Mouse (Mus musculus) CH12.LX (cell line): ENCODE results near the gene Lrrc20. TPM values are rescaled to one million over a fixed set of nuclear protein-coding genes. Genes with fewer than 3 reads are reported as not detected.

Experiments
- DNase-seq: peaks from one replicate; pipeline ENCODE4 v3.0.0-alpha.2; 2013; ENCODE audit errors: extremely low read depth
- H3K27ac ChIP-seq: 2 replicates; pipeline ENCODE4 v1.5.1; 2012; ENCODE audit warnings: low read depth, mild to moderate bottlenecking, control low read depth, moderate library complexity; ENCODE audit not compliant: insufficient read depth
- H3K27me3 ChIP-seq: replicated peaks from 2 replicates; pipeline ENCODE3; 2012; ENCODE audit warnings: inconsistent platforms
- H3K36me3 ChIP-seq, 2 experiments: replicated peaks in 1 of 2; 2 replicates each; pipeline versions ENCODE3 to v1.6.1; 2012; ENCODE audit warnings: inconsistent platforms in 1 of 2, low read length in 1 of 2, mild to moderate bottlenecking in 1 of 2, mixed read lengths in 1 of 2, moderate library complexity in 1 of 2; ENCODE audit not compliant: control insufficient read depth in 1 of 2, insufficient read depth in 1 of 2
- H3K4me1 ChIP-seq, 2 experiments: 2 replicates each; pipeline ENCODE4 v1.6.1; 2012; ENCODE audit warnings: inconsistent platforms in 1 of 2, moderate library complexity in 1 of 2; ENCODE audit not compliant: insufficient read depth in 2 of 2, control insufficient read depth in 1 of 2
- H3K4me2 ChIP-seq: 2 replicates; pipeline ENCODE4 v1.6.1; 2012; ENCODE audit warnings: low read depth, mild to moderate bottlenecking, control low read depth; ENCODE audit not compliant: poor library complexity, insufficient read depth, severe bottlenecking
- H3K4me3 ChIP-seq, 3 experiments: fragments of 150-350 bp in 1 of 3; sonication (generic) in 1 of 3; replicated peaks in 1 of 3; 2 replicates each; pipeline versions ENCODE3 to v1.5.1; 2011 to 2012; ENCODE audit warnings: low read depth in 2 of 3, low read length in 2 of 3, mild to moderate bottlenecking in 2 of 3, moderate library complexity in 2 of 3, control low read depth in 1 of 3, improper control_type of control experiment in 1 of 3, inconsistent platforms in 1 of 3, mixed read lengths in 1 of 3; ENCODE audit not compliant: poor library complexity in 1 of 3
- H3K79me2 ChIP-seq: replicated peaks from 2 replicates; pipeline ENCODE4 v1.6.1; 2012; ENCODE audit warnings: mild to moderate bottlenecking, moderate library complexity; ENCODE audit not compliant: control insufficient read depth, poor library complexity, insufficient read depth, severe bottlenecking; ENCODE audit errors: extremely low read depth
- H3K9ac ChIP-seq: 2 replicates; pipeline ENCODE4 v1.6.1; 2012; ENCODE audit warnings: low read depth, mild to moderate bottlenecking, control low read depth, moderate library complexity; ENCODE audit not compliant: insufficient read depth
- H3K9me3 ChIP-seq: replicated peaks from 2 replicates; pipeline ENCODE3; 2012; ENCODE audit warnings: low read length, inconsistent platforms, mixed read lengths
- CHD1 ChIP-seq: IDR thresholded peaks from 2 replicates; pipeline ENCODE4 v1.6.1; 2012; ENCODE audit warnings: low read depth, low read length, improper control_type of control experiment, inconsistent platforms
- CHD2 ChIP-seq: IDR thresholded peaks from 2 replicates; pipeline ENCODE4 v1.6.1; 2011; ENCODE audit warnings: low read length, improper control_type of control experiment
- CTCF ChIP-seq, 2 experiments: IDR thresholded peaks in 1 of 2; conservative IDR thresholded peaks in 1 of 2; 2 replicates each; pipeline ENCODE4 v1.5.1; 2011 to 2012; ENCODE audit warnings: low read depth in 2 of 2, low read length in 2 of 2, improper control_type of control experiment in 1 of 2, inconsistent platforms in 1 of 2, mild to moderate bottlenecking in 1 of 2, moderate library complexity in 1 of 2
- ELF1 ChIP-seq: IDR thresholded peaks from 2 replicates; pipeline ENCODE4 v1.6.1; 2014; ENCODE audit warnings: low read depth, mild to moderate bottlenecking, inconsistent platforms, low read length, improper control_type of control experiment
- EP300 ChIP-seq: IDR thresholded peaks from 2 replicates; pipeline ENCODE4 v1.6.1; 2011; ENCODE audit warnings: low read length, improper control_type of control experiment
- ETS1 ChIP-seq: conservative IDR thresholded peaks from 2 replicates; pipeline ENCODE4 v1.6.1; 2012; ENCODE audit warnings: low read depth, mild to moderate bottlenecking, inconsistent platforms, low read length, improper control_type of control experiment, moderate library complexity
- GABPA ChIP-seq: IDR thresholded peaks from 2 replicates; pipeline ENCODE4 v1.6.1; 2012; ENCODE audit warnings: low read depth, low read length, improper control_type of control experiment, inconsistent platforms; ENCODE audit not compliant: insufficient replicate concordance
- HCFC1 ChIP-seq: IDR thresholded peaks from 2 replicates; pipeline ENCODE4 v1.6.1; 2012; ENCODE audit warnings: low read depth, mild to moderate bottlenecking, inconsistent platforms, low read length, improper control_type of control experiment
- JUN ChIP-seq: IDR thresholded peaks from 2 replicates; pipeline ENCODE4 v1.6.1; 2011; ENCODE audit warnings: low read depth, mild to moderate bottlenecking, low read length, improper control_type of control experiment, moderate library complexity; ENCODE audit not compliant: insufficient read depth
- KAT2A ChIP-seq: IDR thresholded peaks from 2 replicates; pipeline ENCODE4 v1.6.1; 2012; ENCODE audit warnings: low read length, improper control_type of control experiment, inconsistent platforms; ENCODE audit not compliant: insufficient replicate concordance
- MAX ChIP-seq: IDR thresholded peaks from 2 replicates; pipeline ENCODE4 v1.6.1; 2011; ENCODE audit warnings: low read length, improper control_type of control experiment
- MAZ ChIP-seq: IDR thresholded peaks from 2 replicates; pipeline ENCODE4 v1.6.1; 2012; ENCODE audit warnings: low read depth, mild to moderate bottlenecking, inconsistent platforms, low read length, improper control_type of control experiment, moderate library complexity
- MEF2A ChIP-seq: IDR thresholded peaks from 2 replicates; pipeline ENCODE4 v1.6.1; 2014; ENCODE audit warnings: low read depth, mild to moderate bottlenecking, inconsistent platforms, low read length, improper control_type of control experiment, borderline replicate concordance
- MYC ChIP-seq: IDR thresholded peaks from 2 replicates; pipeline ENCODE4 v1.6.1; 2011; ENCODE audit warnings: low read depth, mild to moderate bottlenecking, improper control_type of control experiment, low read length
- NELFE ChIP-seq: IDR thresholded peaks from 2 replicates; pipeline ENCODE4 v1.6.1; 2011; ENCODE audit warnings: low read depth, low read length, improper control_type of control experiment
- POLR2AphosphoS2 ChIP-seq: IDR thresholded peaks from 2 replicates; pipeline ENCODE4 v1.6.1; 2011; ENCODE audit warnings: low read depth, low read length, improper control_type of control experiment
- RCOR1 ChIP-seq: conservative IDR thresholded peaks from 2 replicates; pipeline ENCODE4 v1.6.1; 2012; ENCODE audit warnings: low read depth, mild to moderate bottlenecking, inconsistent platforms, low read length, improper control_type of control experiment
- SIN3A ChIP-seq: IDR thresholded peaks from 2 replicates; pipeline ENCODE4 v1.6.1; 2012; ENCODE audit warnings: low read length, improper control_type of control experiment, inconsistent platforms
- SMC3 ChIP-seq: IDR thresholded peaks from 2 replicates; pipeline ENCODE4 v1.6.1; 2011; ENCODE audit warnings: low read depth, low read length, improper control_type of control experiment
- USF2 ChIP-seq: conservative IDR thresholded peaks from 2 replicates; pipeline ENCODE4 v1.6.1; 2011; ENCODE audit warnings: low read depth, low read length, improper control_type of control experiment
- ZC3H11A ChIP-seq: IDR thresholded peaks from 2 replicates; pipeline ENCODE4 v1.6.1; 2012; ENCODE audit warnings: low read depth, mild to moderate bottlenecking, inconsistent platforms, low read length, improper control_type of control experiment
- ZKSCAN1 ChIP-seq: IDR thresholded peaks from 2 replicates; pipeline ENCODE4 v1.6.1; 2012; ENCODE audit warnings: low read depth, inconsistent platforms, low read length, improper control_type of control experiment, borderline replicate concordance
- ZMIZ1 ChIP-seq: IDR thresholded peaks from 2 replicates; pipeline ENCODE4 v1.6.1; 2012; ENCODE audit warnings: low read depth, mild to moderate bottlenecking, inconsistent platforms, low read length, improper control_type of control experiment
- dilution Hi-C: fragments of 300-500 bp; cut with MboI; formaldehyde crosslinking; loops from 2 replicates; pipeline ENCODE4 v1.14.3; 2020; ENCODE audit warnings: low sequenced_read_pairs; ENCODE audit not compliant: extremely low pct_unique_long_range_greater_than_20kb, extremely low pct_ligation_motif_present
- in situ Hi-C: fragments of 300-500 bp; cut with MboI; formaldehyde crosslinking; loops from 3 replicates; pipeline ENCODE4 v1.14.3; 2019; ENCODE audit warnings: low sequenced_read_pairs, low pct_ligation_motif_present, low pct_unique_long_range_greater_than_20kb, mixed read lengths
- polyA plus RNA-seq: library from polyadenylated mRNA; unstranded; fragments of >175 nt; gene quantifications from 2 replicates; pipeline ENCODE4 v1.2.1, GENCODE M21; 2012; ENCODE audit warnings: low read depth; ENCODE audit not compliant: insufficient read length
- total RNA-seq, 2 experiments: library from RNA; depleted of rRNA; stranded (reverse); fragments of 300-350 nt in 1 of 2; fragments of >200 nt in 1 of 2; gene quantifications; 2 replicates each; pipeline ENCODE4 v1.2.3; 2012 to 2014

Lrrc20 gene
- total and polyA plus RNA-seq, 3 experiments: 8.0 to 13.7 (median 9.9) TPM

DNA sequence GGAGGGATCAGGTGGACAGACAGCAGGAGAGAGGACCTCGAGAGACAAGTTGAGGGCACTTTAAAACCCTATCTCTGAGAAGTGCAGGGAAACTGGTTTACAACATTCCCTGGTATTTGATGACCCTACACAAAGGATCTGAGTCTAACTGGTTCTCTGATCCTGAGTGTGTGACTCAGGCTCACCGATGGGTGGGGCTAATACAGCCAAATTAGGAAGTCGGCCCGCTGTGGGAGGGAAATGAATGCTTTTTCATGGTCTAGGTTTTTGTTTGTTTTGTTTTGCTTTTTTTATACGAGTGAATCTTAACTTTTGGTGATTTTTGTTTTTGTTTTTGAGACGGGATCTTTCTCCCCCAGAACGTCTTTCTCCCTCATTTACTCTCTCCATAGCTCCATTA, 6.7 kb upstream of the Lrrc20 start:
- H3K27ac ChIP-seq: no peak overlapping the region
- H3K4me2 ChIP-seq: no peak overlapping the region
- H3K9ac ChIP-seq: no peak overlapping the region
- dilution Hi-C loops (no loop called here), in situ Hi-C loops (no loop called here)
- H3K4me3 ChIP-seq: no peak overlapping the region
- no peaks in the 10 kb centered on the region for H3K36me3 ChIP-seq
- no peak for DNase-seq
- no peaks in the 10 kb centered on the region for H3K79me2 ChIP-seq
- peaks cover 3 to 5% of the 10 kb centered on the region in 2 experiments; a peak in 1 of 4 replicates for H3K4me1 ChIP-seq
- H3K27me3 ChIP-seq: peaks cover 5% of the 10 kb centered on the region
- peaks cover 7% of the 10 kb centered on the region for H3K9me3 ChIP-seq
- peak in 1 of 2 experiments; percentile 23; a peak in 1 of 4 replicates for TF ChIP-seq CTCF (conservative IDR thresholded peaks at IDR 0.05 in 1 of 2, IDR thresholded peaks at IDR 0.05 in 1 of 2; ENCODE audit: low read depth in 2 of 2, low read length in 2 of 2)
- no peak for TF ChIP-seq ELF1

DNA sequence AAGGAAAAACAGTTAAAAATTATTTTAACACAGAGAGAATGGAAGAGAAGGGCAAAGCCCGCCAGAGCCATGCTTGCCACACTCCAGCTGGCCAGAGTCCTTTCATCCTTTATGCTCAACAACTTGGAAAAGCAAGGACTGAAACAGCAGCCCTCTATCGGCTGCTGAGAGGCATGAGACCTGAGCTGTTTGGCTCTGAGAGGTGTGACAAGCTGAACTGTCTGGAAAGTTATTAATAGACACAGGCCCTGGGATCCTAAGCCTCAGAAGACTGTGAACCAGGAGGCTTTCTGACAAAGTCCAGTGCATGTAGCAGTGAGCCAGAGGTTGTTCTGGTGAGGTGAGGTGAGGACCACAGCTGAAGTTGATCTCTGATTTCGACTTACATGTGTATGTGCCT, 2.0 kb upstream of the Lrrc20 start:
- no peaks in the 10 kb centered on the region for H3K79me2 ChIP-seq
- H3K27ac ChIP-seq: no peak overlapping the region
- peaks cover 0 to 3% of the 10 kb centered on the region in 2 experiments for H3K36me3 ChIP-seq
- peaks cover 7% of the 10 kb centered on the region for H3K27me3 ChIP-seq
- no peak overlapping the region for H3K9ac ChIP-seq
- in situ Hi-C loops: no loop called here
- no peak overlapping the region for H3K4me2 ChIP-seq
- DNase-seq: no peak
- dilution Hi-C loops: no loop called here
- TF ChIP-seq NELFE: no peak
- TF ChIP-seq GABPA: no peak
- TF ChIP-seq RCOR1: no peak
- no peak for TF ChIP-seq MAZ
- no peak overlapping the region for H3K4me3 ChIP-seq
- H3K9me3 ChIP-seq: peaks cover 2% of the 10 kb centered on the region
- H3K4me1 ChIP-seq: peaks cover 2 to 36% of the 10 kb centered on the region in 2 experiments; a peak in 3 of 4 replicates

DNA sequence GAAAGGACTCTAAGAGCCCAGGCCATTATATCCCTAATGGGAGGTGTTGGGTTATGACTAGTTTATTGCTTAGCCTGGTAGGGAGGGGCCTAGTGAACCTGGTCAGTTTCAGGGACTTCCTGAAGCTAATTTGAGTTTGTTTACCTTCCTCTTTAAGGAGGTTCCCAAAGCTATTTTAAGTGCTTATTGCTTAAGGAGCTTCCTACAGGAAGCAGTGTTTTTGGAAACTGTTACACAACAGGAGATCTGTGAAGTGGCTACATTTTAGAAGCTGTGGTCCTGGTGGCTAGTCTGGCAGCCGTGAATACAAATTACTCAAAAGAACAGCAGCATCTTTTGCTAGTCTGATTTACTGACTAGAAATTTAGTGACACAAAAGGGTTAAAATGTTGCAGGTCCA, 1.3 kb upstream of the Lrrc20 start:
- TF ChIP-seq CHD1: no peak
- TF ChIP-seq ZC3H11A: no peak
- no peak for TF ChIP-seq MAZ
- TF ChIP-seq KAT2A: no peak
- TF ChIP-seq ETS1: no peak
- TF ChIP-seq POLR2AphosphoS2: no peak
- TF ChIP-seq NELFE: no peak
- no peak for TF ChIP-seq MYC
- no peak for TF ChIP-seq JUN
- no peak for TF ChIP-seq MEF2A
- no peak for TF ChIP-seq RCOR1
- no peak for TF ChIP-seq MAX
- no peak for TF ChIP-seq USF2
- no peak for TF ChIP-seq SMC3
- no peak for TF ChIP-seq CHD2
- TF ChIP-seq ZKSCAN1: no peak
- no peak for TF ChIP-seq SIN3A
- TF ChIP-seq EP300: no peak
- no peak for TF ChIP-seq HCFC1
- no peak for TF ChIP-seq ZMIZ1

More for the DNA sequence above, 1.3 kb upstream of the Lrrc20 start:
- Histone ChIP-seq H3K4me1 (peaks cover 2 to 40% of the 10 kb centered on the region in 2 experiments; a peak in 3 of 4 replicates), H3K27ac (no peak overlapping the region), H3K4me3 (no peak overlapping the region), H3K9me3 (peaks cover 2% of the 10 kb centered on the region), H3K36me3 (peaks cover 0 to 4% of the 10 kb centered on the region in 2 experiments), H3K9ac (no peak overlapping the region), H3K79me2 (no peaks in the 10 kb centered on the region), H3K27me3 (peaks cover 7% of the 10 kb centered on the region), H3K4me2 (no peak overlapping the region)
- in situ Hi-C loops: no loop called here
- DNase-seq: no peak
- dilution Hi-C loops: no loop called here
